Mouse (Mus musculus) liver, postnatal 0 days (tissue): ENCODE data around the gene Ino80b.
A peak's percentile ranks its signal among the peaks of the same experiment; 100 is the strongest.

Source experiments
- CTCF ChIP-seq: sonication (generic); IDR thresholded peaks from 2 replicates; pipeline ENCODE4 v1.5.1; 2016; ENCODE audit warnings: antibody characterized with exemption, low read depth
- EP300 ChIP-seq: IDR thresholded peaks from 2 replicates; pipeline ENCODE4 v1.6.1; 2016; ENCODE audit warnings: antibody characterized with exemption, low read depth, mild to moderate bottlenecking

DNA sequence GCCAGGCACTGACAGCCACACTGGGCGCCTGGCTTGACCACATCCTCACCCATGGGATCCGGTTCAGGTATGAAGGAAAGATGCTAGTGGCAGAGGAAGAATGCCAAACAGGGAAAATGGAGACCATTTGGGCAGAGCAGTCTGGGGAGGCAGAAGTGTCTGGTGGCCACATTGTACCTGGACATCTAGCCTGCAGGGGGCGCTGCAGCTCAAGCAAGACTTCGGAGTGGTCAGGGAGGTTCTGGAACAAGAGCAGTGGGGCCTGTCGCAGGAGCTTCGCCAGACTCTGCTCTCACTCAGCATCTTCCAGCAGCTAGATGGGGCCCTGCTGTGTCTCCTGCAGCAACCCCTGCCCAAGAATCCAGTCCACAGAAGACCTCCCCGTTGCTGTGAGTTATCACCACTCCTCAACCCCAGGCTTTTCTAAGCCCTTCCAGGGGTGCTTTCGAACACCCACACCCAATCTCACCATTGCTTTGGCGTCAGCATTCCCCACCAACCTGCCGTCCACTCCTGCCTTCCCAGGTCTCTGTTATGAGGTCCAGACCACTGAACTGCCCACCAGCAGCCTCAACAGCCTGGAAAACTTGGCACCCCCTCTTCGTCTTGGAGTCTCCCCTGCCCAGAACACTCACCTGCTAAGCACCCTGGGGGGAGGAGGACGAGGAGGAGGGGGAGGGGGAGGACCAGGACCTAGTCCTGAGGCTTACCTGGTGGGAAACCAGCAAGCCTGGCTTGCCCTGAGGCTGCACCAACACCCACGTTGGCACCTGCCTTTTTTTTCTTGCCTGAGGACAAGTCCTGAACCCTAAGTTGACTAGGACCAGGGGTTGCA lies 17.4 kb downstream of the Ino80b start:
- peak; percentile 98 for TF ChIP-seq CTCF
- TF ChIP-seq EP300, result no peak
